Mouse (Mus musculus): ENCODE measurements around the gene Gm6205. TPM values are rescaled to one million over a fixed set of nuclear protein-coding genes. Genes with fewer than 3 reads are reported as not detected.

Gene Gm6205
- not detected for polyA plus RNA-seq (2014; fragmentation: Illumina TruSeq; extraction: RNeasy Lipid Tissue Mini Kit (QIAGEN cat#74804); ENCODE audit: low read depth, low replicate concordance)

DNA sequence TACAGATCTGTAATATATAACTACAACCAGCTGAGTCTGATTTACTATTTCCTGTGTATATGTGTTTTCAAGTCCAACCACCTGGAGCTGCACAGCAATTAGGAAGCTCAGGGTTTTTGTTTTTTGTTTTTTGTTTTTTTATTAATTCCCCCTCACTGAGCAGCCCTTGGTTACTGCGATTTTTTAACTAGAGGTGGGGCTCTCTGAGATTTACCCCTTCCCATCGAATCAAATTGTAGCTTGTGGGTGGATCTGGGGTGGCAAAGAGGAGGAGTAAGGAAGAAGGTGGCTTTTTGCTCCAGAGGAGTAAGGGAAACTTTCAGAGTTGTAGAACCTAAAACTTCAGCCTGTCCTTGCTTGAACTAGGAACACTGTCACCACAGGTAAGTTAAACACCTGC lies at the start of gene Gm6205:
TSS of gene Gm6205 (plus strand) at position 301 of the 400 bp plus-strand sequence.

DNA sequence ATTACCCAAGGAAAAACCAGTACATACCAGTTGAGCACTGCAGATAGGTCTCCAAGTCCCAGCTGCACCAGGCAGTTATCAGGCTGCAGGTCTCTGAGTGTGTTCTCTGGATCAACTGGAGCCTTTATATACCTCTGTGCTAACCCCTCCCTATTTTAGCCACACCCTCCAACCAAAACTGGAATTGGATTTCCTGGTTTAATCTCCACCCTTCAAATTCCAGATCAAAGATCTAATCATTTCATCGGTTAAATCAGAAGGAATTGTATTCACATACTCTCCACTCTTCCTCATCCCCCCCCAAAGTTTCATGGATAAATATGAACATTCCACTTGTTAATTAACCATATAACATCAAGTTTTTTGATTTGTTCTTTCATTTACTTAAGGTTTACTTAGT lies 31.9 kb upstream of the Gm6205 start, which contains the start of gene Gm3147:
TSS of gene Gm3147 (minus strand) at position 101 of the 400 bp plus-strand sequence.

DNA sequence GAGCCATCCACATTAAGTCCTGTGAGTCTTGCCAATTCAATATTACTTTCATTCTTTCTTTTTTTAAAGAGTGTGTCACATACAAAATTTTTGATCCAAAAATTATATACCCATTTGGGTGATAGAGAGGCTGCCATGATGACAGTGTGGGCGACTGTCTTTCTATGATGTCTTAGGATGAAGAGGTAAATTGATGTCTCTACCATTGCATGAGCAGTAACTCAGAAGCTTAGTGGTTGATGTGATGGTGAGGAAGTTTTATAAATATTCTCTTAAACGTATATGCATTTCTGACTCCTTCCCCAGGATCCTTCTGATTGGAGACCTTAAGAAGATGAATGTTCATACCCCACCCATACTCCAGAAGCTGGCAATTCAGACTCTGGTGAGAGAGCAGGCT lies 24.5 kb upstream of the Gm6205 start, which contains the start of gene Gm6509:
TSS of gene Gm6509 (plus strand) at position 301 of the 400 bp plus-strand sequence.

Other genes starting within 250 kb of the Gm6205 start
- not detected for gene Gm7682, start 202.6 kb upstream of the Gm6205 start, polyA plus RNA-seq (2014; fragmentation: Illumina TruSeq; extraction: RNeasy Lipid Tissue Mini Kit (QIAGEN cat#74804); ENCODE audit: low read depth, low replicate concordance)
- not detected for gene Gm3139, start 122.1 kb upstream of the Gm6205 start, polyA plus RNA-seq (2014; fragmentation: Illumina TruSeq; extraction: RNeasy Lipid Tissue Mini Kit (QIAGEN cat#74804); ENCODE audit: low read depth, low replicate concordance)
- gene Gm3147, start 32.0 kb upstream of the Gm6205 start, polyA plus RNA-seq (2014; fragmentation: Illumina TruSeq; extraction: RNeasy Lipid Tissue Mini Kit (QIAGEN cat#74804); ENCODE audit: low read depth, low replicate concordance), result not detected
- not detected for gene Gm6509, start 24.4 kb upstream of the Gm6205 start, polyA plus RNA-seq (2014; fragmentation: Illumina TruSeq; extraction: RNeasy Lipid Tissue Mini Kit (QIAGEN cat#74804); ENCODE audit: low read depth, low replicate concordance)
- gene Gm3183, start 217.1 kb downstream of the Gm6205 start, polyA plus RNA-seq (2014; fragmentation: Illumina TruSeq; extraction: RNeasy Lipid Tissue Mini Kit (QIAGEN cat#74804); ENCODE audit: low read depth, low replicate concordance), result not detected